Mouse (Mus musculus) neural tube, embryonic 11.5 days (tissue): ENCODE measurements at regions not wholly inside any gene's neighbourhood (a gene's known extent, or its start where the extent isn't known, plus 50 kb on each side); places are given as distances from the start of the nearest gene placed in this dataset.

Experiments
- ATAC-seq: fragments of 200-750 bp; cut with Nextera tagmentation; 2 replicates; pipeline ENCODE4 v1.8.0; 2017; ENCODE audit warnings: moderate number of reproducible peaks, mild to moderate bottlenecking, moderate TSS enrichment, moderate library complexity; ENCODE audit not compliant: insufficient read depth, low FRiP score, low TSS enrichment
- DNase-seq: peaks from one replicate; pipeline ENCODE4 v3.0.0-alpha.2; 2015; ENCODE audit warnings: low spot score
- H3K27ac ChIP-seq: fragments of 300-500 bp; sonication (generic); 2 replicates; pipeline ENCODE4 v1.5.1; 2014; ENCODE audit warnings: low read depth, mild to moderate bottlenecking, low read length
- H3K27me3 ChIP-seq: fragments of 300-500 bp; sonication (generic); 2 replicates; pipeline ENCODE4 v1.6.1; 2014; ENCODE audit warnings: mild to moderate bottlenecking, low read length, mixed read lengths; ENCODE audit not compliant: control insufficient read depth, insufficient read depth
- H3K36me3 ChIP-seq: fragments of 300-500 bp; sonication (generic); 2 replicates; pipeline ENCODE4 v1.6.1; 2014; ENCODE audit warnings: mild to moderate bottlenecking, low read length, moderate library complexity, mixed read lengths; ENCODE audit not compliant: control insufficient read depth, insufficient read depth
- H3K4me1 ChIP-seq: fragments of 300-500 bp; sonication (generic); 2 replicates; pipeline ENCODE4 v1.6.1; 2014; ENCODE audit warnings: low read length, mixed read lengths; ENCODE audit not compliant: control insufficient read depth, insufficient read depth
- H3K4me2 ChIP-seq: fragments of 300-500 bp; sonication (generic); 2 replicates; pipeline ENCODE4 v1.6.1; 2014; ENCODE audit warnings: low read depth, mild to moderate bottlenecking, moderate library complexity
- H3K4me3 ChIP-seq: fragments of 300-500 bp; sonication (generic); 2 replicates; pipeline ENCODE4 v1.5.1; 2014; ENCODE audit warnings: low read depth, low read length
- H3K9ac ChIP-seq: fragments of 300-500 bp; sonication (generic); 2 replicates; pipeline ENCODE4 v1.6.1; 2014; ENCODE audit warnings: mild to moderate bottlenecking, low read length
- H3K9me3 ChIP-seq: fragments of 300-500 bp; sonication (generic); 2 replicates; pipeline ENCODE4 v1.6.1; 2016; ENCODE audit warnings: low read length; ENCODE audit not compliant: control insufficient read depth
- WGBS: fragments of 180-500 bp; shearing (Covaris S2); extraction: QIAGEN DNeasy Blood & Tissue Kit; methylation state at CpG from one replicate; pipeline ENCODE4 v1.1.7; 2014; 5-methylcytosine and 5-hydroxymethylcytosine counted together

GRCm38 (mm10) chr6:31771916-31772315, 208.1 kb upstream of the Podxl start:
- WGBS: 86% methylated on average over 2 of the region's 2 CpGs
- H3K4me3 ChIP-seq: no peak overlapping the region
- H3K4me1 ChIP-seq: no peaks in the 10 kb centered on the region
- H3K27ac ChIP-seq: no peak overlapping the region
- no peaks in the 10 kb centered on the region; the same call in 1 of the 2 replicates for H3K9me3 ChIP-seq
- no peaks in the 10 kb centered on the region for H3K27me3 ChIP-seq
- no peak overlapping the region for H3K4me2 ChIP-seq
- no peak for DNase-seq
- H3K36me3 ChIP-seq: no peaks in the 10 kb centered on the region
- no peak for ATAC-seq
- no peak overlapping the region for H3K9ac ChIP-seq

- Histone ChIP-seq H3K27me3 (no peaks in the 10 kb centered on the region), H3K27ac (no peak overlapping the region), H3K9ac (no peak overlapping the region), H3K9me3 (no peaks in the 10 kb centered on the region), H3K36me3 (no peaks in the 10 kb centered on the region), H3K4me2 (no peak overlapping the region), H3K4me3 (no peak overlapping the region), H3K4me1 (no peaks in the 10 kb centered on the region)
- 64% methylated on average over 1 of the region's 1 CpGs for WGBS
- DNase-seq: no peak
- ATAC-seq: no peak
Measured at GRCm38 (mm10) chr6:31745589-31745988, 181.8 kb upstream of the Podxl start.

GRCm38 (mm10) chr6:31731391-31731790, 167.6 kb upstream of the Podxl start:
- Histone ChIP-seq H3K9me3 (no peaks in the 10 kb centered on the region), H3K4me3 (no peak overlapping the region), H3K4me2 (no peak overlapping the region), H3K4me1 (no peaks in the 10 kb centered on the region), H3K27ac (no peak overlapping the region), H3K36me3 (no peaks in the 10 kb centered on the region), H3K27me3 (no peaks in the 10 kb centered on the region), H3K9ac (no peak overlapping the region)
- 41% methylated on average over 4 of the region's 4 CpGs for WGBS
- DNase-seq: no peak
- ATAC-seq: no peak

- Histone ChIP-seq H3K4me2 (no peak overlapping the region), H3K9ac (no peak overlapping the region), H3K4me1 (no peaks in the 10 kb centered on the region), H3K9me3 (no peaks in the 10 kb centered on the region), H3K4me3 (no peak overlapping the region), H3K36me3 (no peaks in the 10 kb centered on the region), H3K27ac (no peak overlapping the region), H3K27me3 (no peaks in the 10 kb centered on the region)
- no peak for ATAC-seq
- 60% methylated on average over 9 of the region's 9 CpGs for WGBS
- no peak for DNase-seq
Measured at GRCm38 (mm10) chr6:31719614-31720013, 155.8 kb upstream of the Podxl start.

- Histone ChIP-seq H3K4me2 (no peak overlapping the region), H3K27me3 (no peaks in the 10 kb centered on the region), H3K4me3 (no peak overlapping the region), H3K36me3 (no peaks in the 10 kb centered on the region), H3K27ac (no peak overlapping the region), H3K9me3 (no peaks in the 10 kb centered on the region), H3K9ac (no peak overlapping the region), H3K4me1 (no peaks in the 10 kb centered on the region)
- ATAC-seq (no peak), DNase-seq (no peak)
- 70% methylated on average over 4 of the region's 4 CpGs for WGBS
Measured at GRCm38 (mm10) chr6:31718843-31719242, 155.1 kb upstream of the Podxl start.

GRCm38 (mm10) chr6:31717531-31717930, 153.8 kb upstream of the Podxl start:
- 25% methylated on average over 12 of the region's 12 CpGs for WGBS
- H3K4me3 ChIP-seq: no peak overlapping the region
- ATAC-seq: no peak
- no peaks in the 10 kb centered on the region for H3K9me3 ChIP-seq
- H3K27ac ChIP-seq: no peak overlapping the region
- H3K9ac ChIP-seq: no peak overlapping the region
- no peak overlapping the region for H3K4me2 ChIP-seq
- H3K36me3 ChIP-seq: no peaks in the 10 kb centered on the region
- no peaks in the 10 kb centered on the region for H3K27me3 ChIP-seq
- peak; percentile 70 for DNase-seq
- no peaks in the 10 kb centered on the region for H3K4me1 ChIP-seq

- H3K9me3 ChIP-seq: no peaks in the 10 kb centered on the region
- no peak overlapping the region for H3K9ac ChIP-seq
- no peaks in the 10 kb centered on the region for H3K27me3 ChIP-seq
- no peak overlapping the region for H3K4me3 ChIP-seq
- DNase-seq (no peak), ATAC-seq (no peak)
- no peak overlapping the region for H3K27ac ChIP-seq
- H3K4me1 ChIP-seq: no peaks in the 10 kb centered on the region
- WGBS: 65% methylated on average over 3 of the region's 3 CpGs
- H3K36me3 ChIP-seq: no peaks in the 10 kb centered on the region
- H3K4me2 ChIP-seq: no peak overlapping the region
Measured at GRCm38 (mm10) chr6:31707256-31707655, 143.5 kb upstream of the Podxl start.

GRCm38 (mm10) chr6:31704191-31704590, 140.4 kb upstream of the Podxl start:
- Histone ChIP-seq H3K27me3 (no peaks in the 10 kb centered on the region), H3K4me3 (no peak overlapping the region), H3K9me3 (no peaks in the 10 kb centered on the region), H3K9ac (no peak overlapping the region), H3K27ac (no peak overlapping the region), H3K4me2 (no peak overlapping the region), H3K4me1 (no peaks in the 10 kb centered on the region), H3K36me3 (no peaks in the 10 kb centered on the region)
- ATAC-seq (no peak), DNase-seq (no peak)
- WGBS: 83% methylated on average over 6 of the region's 6 CpGs

GRCm38 (mm10) chr6:31702931-31703330, 139.2 kb upstream of the Podxl start:
- H3K36me3 ChIP-seq: no peaks in the 10 kb centered on the region
- H3K4me3 ChIP-seq: no peak overlapping the region
- 24% methylated on average over 7 of the region's 7 CpGs for WGBS
- H3K4me2 ChIP-seq: no peak overlapping the region
- no peak for ATAC-seq
- no peaks in the 10 kb centered on the region for H3K9me3 ChIP-seq
- no peak overlapping the region for H3K9ac ChIP-seq
- no peak for DNase-seq
- no peak overlapping the region for H3K27ac ChIP-seq
- no peaks in the 10 kb centered on the region for H3K27me3 ChIP-seq
- no peaks in the 10 kb centered on the region for H3K4me1 ChIP-seq
